Mouse (Mus musculus) cerebellum, adult 9-11 months (tissue): ENCODE results near the gene Acss2.
"Not testable (repeated sequence)": the region's sequence is repeated elsewhere in the genome, so short reads cannot be mapped to it uniquely, and the experiment has no call there.

Experiments used
- DNase-seq: peaks from one replicate; pipeline ENCODE4 v3.0.0; 2022

Acss2 gene

DNA sequence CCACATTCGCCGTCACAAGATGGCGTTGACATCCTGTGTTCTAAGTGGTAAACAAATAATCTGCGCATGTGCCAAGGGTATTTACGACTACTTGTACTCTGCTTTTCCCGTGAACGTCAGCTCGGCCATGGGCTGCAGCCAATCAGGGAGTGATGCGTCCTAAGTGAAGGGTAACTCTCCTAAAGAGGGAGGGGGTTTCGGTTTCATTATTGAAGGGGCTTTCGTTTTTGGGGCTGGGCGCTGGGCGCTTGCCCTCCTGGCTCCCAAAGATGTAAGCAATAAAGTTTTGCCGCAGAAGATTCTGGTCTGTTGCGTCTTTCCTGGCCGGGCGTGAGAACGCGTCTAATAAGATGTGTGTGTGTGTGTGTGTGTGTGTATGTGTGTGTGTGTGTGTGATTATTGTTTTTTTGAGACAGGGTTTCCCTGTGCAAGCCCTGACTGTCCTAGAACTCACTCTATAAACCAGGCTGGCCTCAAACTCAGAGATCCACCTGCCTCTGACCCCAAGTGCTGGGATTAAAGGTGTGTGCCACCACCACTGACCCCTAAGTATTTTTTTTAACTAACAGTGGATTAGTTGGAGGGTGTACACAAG, 20.8 kb downstream of the Acss2 start:
- DNase-seq = not testable (repeated sequence)

DNA sequence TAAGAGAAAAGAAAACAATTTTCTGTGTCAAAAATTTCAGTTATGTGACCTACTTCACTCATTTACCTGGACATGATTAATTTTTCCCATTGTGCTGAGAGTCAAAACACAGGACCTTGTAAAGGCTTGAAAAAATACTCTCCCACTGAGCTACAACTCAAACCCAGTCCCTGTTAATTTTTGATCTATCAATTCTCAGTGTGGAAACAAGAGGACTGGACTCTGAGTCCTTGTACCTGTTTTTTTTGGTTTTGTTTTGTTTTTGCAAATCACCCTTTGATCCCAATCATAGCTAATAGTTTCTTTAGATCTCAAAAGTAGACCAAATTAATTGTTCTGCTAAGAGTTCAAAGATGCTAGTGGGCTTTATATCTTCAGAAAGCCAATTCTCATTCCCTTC, 21.9 kb downstream of the Acss2 start:
- DNase-seq = no peak

DNA sequence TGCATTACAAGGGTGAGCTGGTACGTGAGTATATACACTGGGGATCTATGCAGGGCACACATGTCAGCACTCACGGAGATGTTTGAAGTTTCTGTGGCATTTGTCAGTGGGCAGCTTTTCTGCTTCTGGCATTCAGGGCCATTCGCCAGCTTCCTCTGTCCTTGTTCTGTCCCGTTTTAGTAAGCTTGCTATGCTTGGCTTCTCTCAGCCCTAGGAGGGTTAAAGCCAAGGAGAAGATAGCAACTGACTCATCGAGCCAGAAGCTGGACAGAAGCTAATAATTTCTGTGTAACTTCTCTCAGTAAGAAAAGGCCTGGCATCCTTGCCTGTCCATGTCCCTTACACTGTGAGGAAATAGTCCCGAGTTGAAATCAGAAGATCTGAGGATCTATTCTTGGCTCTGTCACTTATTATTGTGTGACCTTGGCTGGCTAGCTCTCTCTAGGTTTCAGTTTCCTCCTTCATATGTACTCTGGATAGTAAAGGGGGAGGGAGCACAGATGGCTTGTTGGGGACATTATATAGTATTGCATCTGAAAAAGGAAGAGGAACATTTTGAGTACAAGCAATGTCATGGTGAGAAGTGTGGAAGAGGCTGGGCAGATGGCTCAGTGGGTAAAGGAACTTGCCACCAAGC, 23.2 kb downstream of the Acss2 start:
- DNase-seq = peak; percentile 65

GRCm38 (mm10) chr2:155546955-155547354, 29.2 kb downstream of the Acss2 start:
- DNase-seq = no peak

- DNase-seq = no peak
These were observed 34.6 kb downstream of the Acss2 start for GRCm38 (mm10) chr2:155552336-155552735.

DNA sequence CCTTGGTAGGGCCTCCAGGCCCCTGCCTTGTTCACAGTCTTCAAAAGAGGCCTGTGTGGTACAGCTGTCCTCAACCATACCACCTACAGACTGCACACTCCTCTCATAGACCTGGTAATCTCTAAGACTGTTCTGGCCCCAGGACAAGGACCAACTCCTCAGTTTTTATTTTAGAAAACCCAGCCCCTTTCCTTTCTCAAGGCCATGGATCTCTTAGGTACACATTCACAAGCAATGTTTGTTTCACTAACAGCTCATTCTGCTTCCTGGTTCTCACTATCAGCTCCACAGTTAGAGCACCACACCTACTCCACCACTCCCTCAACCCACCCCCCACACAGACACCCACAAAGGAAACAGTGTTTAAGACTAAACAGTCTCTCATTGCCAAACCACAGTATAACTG, 35.2 kb downstream of the Acss2 start:
- no peak for DNase-seq

DNA sequence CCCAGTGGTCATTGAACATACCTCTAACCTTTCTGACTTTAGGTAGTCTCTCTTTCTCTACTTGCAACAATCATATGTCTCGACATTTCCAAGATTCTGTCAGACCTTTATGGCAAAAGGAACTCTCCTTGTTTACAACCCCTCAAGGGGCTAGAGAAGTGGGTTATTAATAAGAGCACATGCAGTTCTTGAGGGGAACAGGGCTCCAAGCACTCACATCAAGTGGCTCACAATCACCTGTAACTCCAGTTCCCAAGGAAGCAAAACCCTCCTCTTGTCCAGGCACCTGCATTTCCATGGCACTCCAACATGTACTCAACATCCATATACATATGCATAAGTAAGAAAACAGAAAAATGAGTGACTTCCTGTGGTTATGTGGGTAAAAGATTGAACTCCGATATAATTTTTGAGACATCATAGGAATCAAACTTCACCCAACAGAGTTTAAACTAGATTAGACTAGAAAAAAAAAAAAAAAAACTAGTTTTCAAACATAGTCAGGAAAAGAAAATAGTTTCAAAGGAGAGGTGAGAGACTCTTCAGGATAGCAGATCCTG, 36.8 kb downstream of the Acss2 start:
- no peak for DNase-seq

DNA sequence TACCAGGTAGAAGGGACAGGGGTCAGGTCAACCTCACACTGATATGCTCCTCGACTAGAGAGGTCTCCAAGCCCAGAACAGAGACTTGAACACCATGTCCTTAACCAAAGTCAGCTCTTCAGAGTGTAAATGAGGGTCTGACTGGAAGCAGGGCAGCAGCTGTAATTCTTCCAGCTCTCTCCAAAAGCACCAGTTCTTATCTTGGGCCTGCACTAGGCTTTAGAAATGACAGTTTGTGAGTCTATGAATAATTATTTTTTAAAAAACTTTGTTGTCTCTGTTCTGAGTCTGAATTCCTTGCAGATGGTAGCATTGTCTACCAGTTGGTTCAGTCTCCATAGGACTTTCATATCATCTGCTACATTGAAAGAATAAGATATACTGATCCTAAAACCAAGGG, 44.5 kb downstream of the Acss2 start:
- DNase-seq = no peak

- no peak for DNase-seq
These were observed 45.2 kb downstream of the Acss2 start for GRCm38 (mm10) chr2:155562934-155563333.

- no peak for DNase-seq
These were observed 50.0 kb downstream of the Acss2 start for GRCm38 (mm10) chr2:155567751-155568150.

DNA sequence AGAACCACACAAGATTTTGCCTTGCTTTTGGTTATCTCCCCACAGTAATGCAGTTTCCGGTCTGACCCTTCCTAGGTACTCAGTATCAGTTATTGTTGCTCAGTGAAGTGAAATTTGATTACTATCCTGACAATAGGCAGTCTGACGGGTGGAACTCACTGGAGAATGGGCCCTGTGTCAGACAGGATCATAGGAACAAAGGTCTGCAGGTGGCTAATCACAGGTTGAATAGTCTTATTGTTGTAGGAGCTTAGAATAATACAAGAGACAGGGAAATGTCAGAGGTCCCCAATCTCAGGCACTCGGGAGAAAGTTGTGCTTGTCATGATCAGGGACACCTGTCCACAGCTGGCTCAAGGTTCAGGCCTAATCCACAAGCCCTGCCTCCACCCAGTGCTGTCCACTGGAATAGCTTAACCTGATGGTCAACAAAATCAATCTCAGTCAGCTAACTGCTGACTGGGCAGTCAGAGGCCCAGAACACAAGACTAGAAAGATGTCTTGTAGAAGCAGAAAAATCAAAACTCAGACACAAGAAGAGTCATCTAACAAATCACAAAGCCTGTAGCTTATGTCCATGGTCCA, 51.6 kb downstream of the Acss2 start:
- DNase-seq = no peak

DNA sequence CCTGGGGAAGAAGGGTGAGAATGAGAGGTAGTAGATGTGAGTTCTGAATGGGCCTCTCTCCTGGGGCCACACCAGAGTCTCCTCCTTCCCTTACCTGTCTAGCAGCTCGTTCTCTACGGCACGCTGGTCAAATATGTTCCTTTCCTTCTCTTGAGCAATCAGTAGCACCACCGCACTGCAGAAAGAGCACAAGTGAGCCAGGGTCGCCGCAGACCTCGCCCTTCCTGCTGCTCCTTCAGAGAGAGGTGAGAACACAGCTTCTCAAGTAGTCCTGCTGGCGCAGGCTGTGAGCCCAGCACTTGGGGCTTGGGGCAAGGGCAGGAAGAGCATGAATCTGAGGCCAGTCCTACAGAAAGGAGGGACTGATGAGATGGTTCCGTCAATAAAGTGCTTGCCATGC, 55.3 kb downstream of the Acss2 start:
- DNase-seq = no peak

- no peak for DNase-seq
These were observed 56.2 kb downstream of the Acss2 start for GRCm38 (mm10) chr2:155573996-155574395.

- DNase-seq = peak; percentile 69
These were observed 57.0 kb downstream of the Acss2 start for GRCm38 (mm10) chr2:155574700-155575099.

- DNase-seq = no peak
These were observed 58.9 kb downstream of the Acss2 start for GRCm38 (mm10) chr2:155576656-155577055.

GRCm38 (mm10) chr2:155580331-155580730, 62.6 kb downstream of the Acss2 start:
- no peak for DNase-seq

DNA sequence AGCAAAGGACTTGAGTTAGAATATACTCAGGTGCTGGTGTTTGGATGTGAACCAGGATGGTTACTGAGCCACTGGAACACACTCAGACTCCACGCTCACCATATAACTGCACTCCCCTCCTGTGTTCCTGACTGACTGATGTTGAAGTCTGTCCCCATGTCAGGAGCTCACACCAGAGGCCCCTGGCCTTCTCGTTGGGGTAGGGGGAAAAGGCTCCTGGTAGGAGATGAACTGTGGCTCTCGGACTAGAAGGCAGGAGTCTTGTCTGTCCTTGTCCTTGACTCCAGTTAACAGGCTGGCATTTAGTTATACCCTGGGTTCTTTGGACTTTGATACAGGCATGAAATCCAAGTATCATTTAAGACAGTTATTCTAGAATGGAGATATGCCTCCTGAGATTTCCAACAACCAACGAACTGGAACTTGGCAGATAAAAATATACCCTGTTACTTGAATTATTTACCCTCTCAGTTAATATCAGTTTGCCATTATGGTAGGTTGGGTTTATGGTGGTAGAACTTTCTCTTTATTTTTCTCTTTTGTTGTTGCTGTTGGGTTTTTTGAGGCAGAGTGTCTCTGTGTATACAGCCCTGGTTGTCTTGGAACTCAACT, 64.7 kb downstream of the Acss2 start:
- no peak for DNase-seq

DNA sequence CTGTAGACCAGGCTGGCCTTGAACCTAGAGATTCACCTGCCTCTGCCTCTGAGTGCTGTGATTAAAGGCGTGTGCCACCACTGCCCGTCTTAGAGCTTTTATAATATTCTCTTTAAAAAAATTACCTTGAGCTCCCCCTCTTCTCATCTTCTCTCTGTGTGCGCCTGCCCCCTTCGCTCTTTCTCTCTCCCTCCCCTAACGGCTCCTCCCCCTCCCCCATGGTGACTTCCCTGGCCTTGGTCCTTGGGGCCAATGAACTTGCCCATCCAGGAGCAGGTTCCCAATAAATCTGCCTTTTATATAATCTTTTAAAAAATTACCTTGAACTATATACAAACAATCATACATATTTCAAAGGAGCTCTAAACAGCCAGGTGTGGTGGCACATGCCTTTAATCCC, 65.2 kb downstream of the Acss2 start:
- DNase-seq = no peak

DNA sequence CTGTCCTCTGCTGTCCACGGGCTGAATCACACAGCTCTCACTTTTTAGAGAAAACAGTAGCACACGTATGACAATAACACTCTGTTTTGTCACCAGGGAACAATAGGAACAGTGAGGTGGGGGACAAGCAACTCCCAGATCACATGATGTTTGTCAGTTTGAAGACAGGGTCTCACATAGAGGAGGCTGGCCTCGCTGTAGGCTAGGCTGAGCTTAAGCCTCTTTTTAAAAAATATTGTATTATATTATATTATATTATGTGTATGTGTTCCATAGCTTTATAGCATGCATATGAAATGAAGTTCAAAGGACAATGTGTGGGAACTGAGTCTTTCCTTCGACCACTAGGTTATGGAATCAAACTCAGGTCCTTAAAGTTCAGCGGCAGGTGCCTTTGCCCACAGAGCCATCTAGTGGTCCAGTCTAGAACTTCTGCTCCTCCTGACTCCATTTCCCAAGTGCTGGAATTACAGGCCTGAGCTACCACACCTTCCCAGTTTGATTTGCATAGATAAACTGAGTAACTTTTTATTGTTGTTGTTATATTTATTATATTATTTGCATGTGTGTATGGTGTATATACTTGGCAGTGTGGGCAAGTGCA, 66.3 kb downstream of the Acss2 start:
- DNase-seq = no peak

- no peak for DNase-seq
These were observed 67.3 kb downstream of the Acss2 start for GRCm38 (mm10) chr2:155585082-155585481.

- DNase-seq = no peak
These were observed 67.7 kb downstream of the Acss2 start for GRCm38 (mm10) chr2:155585486-155585885.

DNA sequence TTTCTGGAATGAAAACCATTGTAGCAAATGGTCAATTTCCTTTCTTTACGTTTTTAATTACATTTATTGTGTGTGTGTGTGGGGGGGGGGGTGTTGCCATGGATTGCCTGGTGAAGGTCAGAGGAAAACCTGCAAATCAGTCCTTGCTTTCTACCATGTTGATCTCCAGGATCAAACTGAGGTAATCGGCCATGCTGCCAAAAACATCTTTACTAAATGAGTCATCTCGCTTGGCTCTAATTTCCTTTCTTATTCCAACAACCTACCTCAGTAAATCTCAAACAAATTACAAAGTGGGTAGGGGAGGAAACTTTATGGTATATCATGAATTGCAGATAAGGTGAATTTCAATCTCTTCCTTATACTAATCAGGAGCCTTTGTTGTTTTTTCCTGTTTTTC, 70.4 kb downstream of the Acss2 start:
- no peak for DNase-seq

DNA sequence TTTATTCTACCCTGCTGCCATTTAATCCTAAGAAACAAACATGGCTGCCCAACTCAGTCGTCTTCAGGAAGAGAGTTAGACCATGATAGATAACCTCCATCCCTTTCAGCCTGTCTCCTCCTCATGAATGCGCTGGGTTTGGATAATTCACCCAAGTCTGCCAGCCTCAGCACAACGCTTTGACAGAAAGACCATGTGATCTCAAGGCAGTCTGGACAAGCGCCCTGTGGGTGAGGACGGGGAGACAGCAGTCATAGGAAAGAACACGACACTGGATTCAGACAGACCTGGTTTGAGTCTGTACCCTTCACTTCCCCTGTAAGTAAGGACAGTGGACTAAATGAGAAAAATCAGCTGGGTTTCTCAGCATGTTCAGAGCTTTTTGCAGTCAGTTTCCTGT, 71.8 kb downstream of the Acss2 start:
- DNase-seq = no peak

GRCm38 (mm10) chr2:155590876-155591275, 73.1 kb downstream of the Acss2 start:
- no peak for DNase-seq
